Comparison of ENCODE assay signal across 23 mouse cellular contexts in the genomic region with DNA sequence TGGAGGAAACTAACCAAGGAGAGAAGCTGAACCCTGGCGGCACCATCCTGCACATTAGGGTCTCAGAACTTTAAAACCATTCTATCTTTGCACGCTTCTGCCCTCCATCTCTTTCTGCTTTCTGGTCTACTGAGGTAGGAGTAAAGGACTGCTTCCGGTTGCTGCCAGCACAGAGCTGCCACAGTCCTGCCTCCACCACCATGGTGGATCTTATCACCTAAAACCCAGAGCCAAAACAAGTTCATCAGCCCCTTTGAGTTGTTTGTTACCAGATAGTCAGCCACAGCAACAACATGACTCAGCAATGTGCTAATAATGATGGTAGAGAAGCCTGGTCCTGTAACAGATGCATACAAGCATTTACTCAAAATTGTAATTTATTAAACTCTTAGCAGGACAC.
A peak's percentile ranks its signal among the peaks of the same experiment; 100 is the strongest.
DNase-seq lines count a peak whose midpoint lies in the region; ATAC-seq and TF ChIP-seq lines count a peak whose summit lies in the region.
"Had no signal": no experiment of that assay in that cellular context is flagged by ENCODE, and none has a peak within 500 bp of the region (broad histone marks: within the 10 kb centered on the region; RNA-seq: fewer than 3 reads in every experiment).

No protein-coding gene starts in this region.

- H3K4me3 ChIP-seq in midbrain, embryonic 11.5 days (ENCODE audit: low read depth, low read length): no peak overlapping the region
- no peak overlapping the region for H3K4me3 ChIP-seq in midbrain, embryonic 10.5 days
- no peak overlapping the region for H3K4me3 ChIP-seq in G1E (ENCODE audit: low read depth, low read length)
- H3K4me3 ChIP-seq: embryonic facial prominence, embryonic 13.5 days; embryonic facial prominence, embryonic 15.5 days; erythroblast, embryonic 14.5 days; forebrain, embryonic 10.5 days; forebrain, embryonic 12.5 days had no signal

- WGBS in midbrain, embryonic 11.5 days: 95% methylated on average over 3 of the region's 3 CpGs
- WGBS in midbrain, embryonic 10.5 days: 91% methylated on average over 3 of the region's 3 CpGs

- DNase-seq in midbrain, embryonic 11.5 days (ENCODE audit: low spot score, missing footprints): peak; percentile 51
- no peak for DNase-seq in midbrain, embryonic 10.5 days (ENCODE audit: low spot score)
- peak; percentile 11 for DNase-seq in G1E (ENCODE audit: low spot score)
- no peak for DNase-seq in urinary bladder, postnatal 4 days (ENCODE audit: low spot score in 2 of 2)
- no peak for DNase-seq in cerebellum, adult 9-11 months
- DNase-seq: adrenal gland, adult 8-10 months; adrenal gland, postnatal 14 days; adrenal gland, postnatal 36 days; cerebellum, adult 11-12 months; cerebellum, adult 2 months; cerebellum, adult 9-10 months; cerebellum, postnatal 14 days; cerebellum, postnatal 36 days; embryo, embryonic 11 days had no signal

- ATAC-seq in midbrain, embryonic 11.5 days (ENCODE audit: low FRiP score): no peak
- no peak; the same call in 1 of the 2 replicates for ATAC-seq in G1E (ENCODE audit: extremely low read depth, insufficient number of reproducible peaks, low FRiP score, poor library complexity, severe bottlenecking)
- ATAC-seq in megakaryocyte progenitor cell, adult 5-6 weeks (replicated peaks; ENCODE audit: poor library complexity): peak; percentile 52
- ATAC-seq: activated CD4-positive, CD25-positive, alpha-beta regulatory T cell, adult 4 months; forebrain, embryonic 16.5 days; Patski had no signal

- TF ChIP-seq CTCF in G1E (IDR thresholded peaks at IDR 0.05; ENCODE audit: low read depth, low read length): no peak

- H3K4me2 ChIP-seq in midbrain, embryonic 11.5 days: no peak overlapping the region
- H3K4me2 ChIP-seq: embryonic facial prominence, embryonic 13.5 days; embryonic facial prominence, embryonic 15.5 days; forebrain, embryonic 12.5 days had no signal

- no peak overlapping the region for H3K9ac ChIP-seq in midbrain, embryonic 11.5 days (ENCODE audit: low read length)
- H3K9ac ChIP-seq: embryonic facial prominence, embryonic 13.5 days; embryonic facial prominence, embryonic 15.5 days; forebrain, embryonic 12.5 days had no signal

- no peak overlapping the region for H3K27ac ChIP-seq in midbrain, embryonic 11.5 days (ENCODE audit: low read depth, low read length)
- no peak overlapping the region for H3K27ac ChIP-seq in midbrain, embryonic 10.5 days (replicated peaks)
- H3K27ac ChIP-seq: embryonic facial prominence, embryonic 13.5 days; embryonic facial prominence, embryonic 15.5 days; forebrain, embryonic 12.5 days had no signal

- no peaks in the 10 kb centered on the region for H3K9me3 ChIP-seq in midbrain, embryonic 11.5 days (ENCODE audit: control insufficient read depth, low read length)
- H3K9me3 ChIP-seq in midbrain, embryonic 10.5 days (replicated peaks): 0 out of 2 replicates have a peak, but pooled peaks cover 3% of the 10 kb centered on the region
- no peaks in the 10 kb centered on the region; the same call in 1 of the 2 replicates for H3K9me3 ChIP-seq in G1E (replicated peaks)
- H3K9me3 ChIP-seq: embryonic facial prominence, embryonic 13.5 days; embryonic facial prominence, embryonic 15.5 days; forebrain, embryonic 10.5 days; forebrain, embryonic 12.5 days had no signal

- peaks cover 10% of the 10 kb centered on the region for H3K4me1 ChIP-seq in midbrain, embryonic 11.5 days (ENCODE audit: control insufficient read depth, insufficient read depth, low read length)
- H3K4me1 ChIP-seq in midbrain, embryonic 10.5 days: peaks cover 41% of the 10 kb centered on the region
- H3K4me1 ChIP-seq in G1E (ENCODE audit: insufficient read depth, low read depth, low read length): peaks cover 48% of the 10 kb centered on the region
- H3K4me1 ChIP-seq: embryonic facial prominence, embryonic 13.5 days; embryonic facial prominence, embryonic 15.5 days had no signal

- no peaks in the 10 kb centered on the region for H3K36me3 ChIP-seq in midbrain, embryonic 11.5 days (ENCODE audit: control insufficient read depth, insufficient read depth, low read length)
- H3K36me3 ChIP-seq in midbrain, embryonic 10.5 days: no peaks in the 10 kb centered on the region
- no peaks in the 10 kb centered on the region for H3K36me3 ChIP-seq in G1E (replicated peaks)
- H3K36me3 ChIP-seq: embryonic facial prominence, embryonic 13.5 days; embryonic facial prominence, embryonic 15.5 days; forebrain, embryonic 10.5 days; forebrain, embryonic 12.5 days had no signal

- no peaks in the 10 kb centered on the region for H3K27me3 ChIP-seq in midbrain, embryonic 11.5 days (ENCODE audit: control insufficient read depth, insufficient read depth, low read length)
- 0 out of 2 replicates have a peak, but pooled peaks cover 4% of the 10 kb centered on the region for H3K27me3 ChIP-seq in midbrain, embryonic 10.5 days (ENCODE audit: low read depth, poor library complexity, severe bottlenecking)
- H3K27me3 ChIP-seq in G1E (ENCODE audit: insufficient read depth, low read length): peaks cover 42% of the 10 kb centered on the region
- H3K27me3 ChIP-seq: embryonic facial prominence, embryonic 13.5 days; embryonic facial prominence, embryonic 15.5 days; forebrain, embryonic 12.5 days; Patski had no signal

Comparison
In these comparisons a context has a peak if more than half of its experiments do, and no peak if none do; other contexts are left out.
1. DNase-seq: peak in midbrain, embryonic 11.5 days (single experiment) and G1E (single experiment); none in midbrain, embryonic 10.5 days (single experiment), urinary bladder, postnatal 4 days (0 of 2) and cerebellum, adult 9-11 months (single experiment).